Mouse (Mus musculus): Measurements from ENCODE around the gene Slc41a3.

The Slc41a3 gene

GRCm38 (mm10) chr6:90598197-90598596 lies 6.3 kb upstream of the Slc41a3 start:
- no peak for DNase-seq

GRCm38 (mm10) chr6:90600351-90600750 lies 4.2 kb upstream of the Slc41a3 start:
- no peak for DNase-seq

DNA sequence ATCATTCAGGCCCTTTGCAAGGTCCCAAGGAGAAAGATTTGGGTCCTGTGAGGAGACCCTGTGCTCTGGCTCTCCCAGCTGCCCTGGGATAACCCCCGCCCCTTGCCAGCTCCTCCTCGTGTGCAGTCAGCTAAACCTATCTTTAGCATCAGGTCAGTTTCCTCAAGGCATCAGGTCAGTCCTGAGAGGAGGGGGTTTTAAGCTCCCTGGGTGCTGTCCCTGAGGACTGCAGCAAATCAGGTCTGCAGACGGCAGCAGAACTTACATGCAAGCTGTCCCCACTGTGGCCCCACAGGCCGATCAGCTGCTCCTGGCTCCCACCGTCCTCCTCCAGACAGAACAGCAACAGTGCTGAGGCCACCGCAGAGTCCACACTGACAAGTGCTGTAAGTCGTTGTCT lies 2.8 kb upstream of the Slc41a3 start:
- no peak for DNase-seq

GRCm38 (mm10) chr6:90602304-90602703 lies 2.2 kb upstream of the Slc41a3 start:
- no peak for DNase-seq

DNA sequence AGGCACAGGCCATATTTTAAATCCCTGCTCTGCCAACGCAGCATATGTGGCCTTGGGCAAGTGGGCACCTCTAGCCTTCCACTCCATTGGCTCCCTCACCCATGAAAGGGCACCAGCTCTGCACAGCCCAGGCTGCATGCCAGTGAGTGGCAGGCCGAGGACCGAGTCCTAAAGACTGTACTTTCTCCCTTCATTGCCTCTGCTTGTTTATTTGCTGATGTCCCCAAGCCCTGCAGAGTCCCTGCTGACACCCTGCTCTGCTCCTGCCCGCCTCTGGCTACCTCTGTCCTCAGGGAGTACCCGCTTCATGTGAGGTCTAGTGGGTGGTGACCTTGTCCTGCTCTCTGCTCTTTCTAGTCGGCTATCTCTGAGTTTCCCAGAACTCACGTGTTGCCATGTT lies 1.4 kb upstream of the Slc41a3 start:
- DNase-seq = no peak

DNA sequence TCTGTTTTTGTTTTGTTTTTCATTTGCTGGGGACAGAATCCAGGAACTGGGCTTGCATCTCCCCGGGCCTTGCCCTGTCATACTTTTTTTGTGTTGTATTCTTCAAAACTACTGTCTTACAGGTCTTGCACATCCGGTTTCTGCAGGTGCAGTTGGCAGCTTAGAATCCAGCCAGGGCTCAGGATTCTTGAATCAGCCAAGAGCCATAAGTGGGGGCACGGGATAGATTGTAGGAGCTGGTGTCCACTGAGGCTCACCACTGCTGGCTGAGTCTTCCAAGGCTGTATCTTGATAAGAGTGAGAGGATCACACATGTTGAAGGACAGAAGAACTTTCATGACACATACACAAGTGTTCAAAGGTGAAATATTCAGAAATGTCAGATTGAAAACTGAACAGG lies 395 bp upstream of the Slc41a3 start:
- peak; percentile 50 for DNase-seq

GRCm38 (mm10) chr6:90605298-90605665 lies 757 bp downstream of the Slc41a3 start:
- DNase-seq = peak; percentile 38

GRCm38 (mm10) chr6:90606538-90606937 lies 2.0 kb downstream of the Slc41a3 start:
- DNase-seq = peak; percentile 64

- peak; percentile 57 for DNase-seq
Measured at GRCm38 (mm10) chr6:90607196-90607595, 2.7 kb downstream of the Slc41a3 start.

DNA sequence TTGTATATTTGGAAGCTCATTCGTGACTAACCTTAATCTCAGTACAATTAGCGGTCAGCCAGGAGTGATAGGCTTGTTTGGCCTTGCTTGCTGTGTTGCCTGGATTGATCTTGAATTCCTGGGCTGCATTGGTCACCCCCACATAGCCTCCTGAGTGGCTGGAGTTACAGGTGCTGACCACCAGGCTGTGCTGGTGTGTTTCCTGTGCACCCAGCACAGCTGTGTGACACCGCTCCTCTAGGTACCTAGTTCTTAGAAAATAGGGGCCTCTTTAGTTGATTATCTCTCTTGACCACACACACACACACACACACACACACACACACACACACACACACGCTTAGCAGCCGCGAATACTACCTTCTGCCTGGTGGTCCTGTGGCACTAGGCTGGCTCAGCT lies 3.7 kb downstream of the Slc41a3 start:
- DNase-seq = no peak

DNA sequence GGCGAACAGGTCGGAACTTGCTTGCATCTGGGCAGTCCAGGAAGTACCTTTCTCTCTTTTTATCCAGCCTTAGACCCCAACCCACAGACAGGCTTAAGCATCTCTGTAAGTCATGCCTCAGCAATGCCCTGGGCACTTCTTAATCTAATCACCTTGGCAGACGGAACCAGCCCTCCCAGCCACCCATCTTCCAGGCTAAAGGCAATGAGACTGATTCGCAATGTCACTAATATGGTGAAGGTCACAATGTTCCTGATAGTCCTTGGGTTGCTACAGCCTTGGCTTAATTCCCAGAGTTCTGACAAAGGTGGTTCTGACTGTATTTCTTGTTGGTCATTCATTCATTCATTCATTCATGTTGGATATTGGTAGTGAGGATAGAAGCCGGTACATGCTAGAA lies 5.7 kb downstream of the Slc41a3 start:
- no peak for DNase-seq

GRCm38 (mm10) chr6:90613277-90613676 lies 8.8 kb downstream of the Slc41a3 start:
- no peak for DNase-seq

DNA sequence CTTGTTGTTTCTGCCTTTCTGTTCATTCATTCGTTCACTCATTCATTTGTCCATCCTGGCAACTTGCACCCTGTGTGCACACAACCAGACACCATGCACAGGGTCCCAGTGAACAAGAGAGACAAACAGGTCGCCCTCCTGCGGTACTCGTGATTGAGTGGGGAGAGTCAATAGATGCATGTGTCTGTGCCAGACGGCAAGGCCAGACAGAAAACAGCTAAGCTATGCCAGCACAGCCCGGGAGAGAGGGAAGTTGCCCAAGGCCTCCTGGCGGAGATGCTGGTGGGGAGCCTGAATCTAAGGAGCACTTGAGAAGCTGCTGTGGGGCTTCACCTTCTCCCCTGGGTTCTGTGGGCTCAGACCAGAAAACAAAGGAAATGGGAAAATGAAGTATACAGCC lies 10.8 kb downstream of the Slc41a3 start:
- DNase-seq = no peak

DNA sequence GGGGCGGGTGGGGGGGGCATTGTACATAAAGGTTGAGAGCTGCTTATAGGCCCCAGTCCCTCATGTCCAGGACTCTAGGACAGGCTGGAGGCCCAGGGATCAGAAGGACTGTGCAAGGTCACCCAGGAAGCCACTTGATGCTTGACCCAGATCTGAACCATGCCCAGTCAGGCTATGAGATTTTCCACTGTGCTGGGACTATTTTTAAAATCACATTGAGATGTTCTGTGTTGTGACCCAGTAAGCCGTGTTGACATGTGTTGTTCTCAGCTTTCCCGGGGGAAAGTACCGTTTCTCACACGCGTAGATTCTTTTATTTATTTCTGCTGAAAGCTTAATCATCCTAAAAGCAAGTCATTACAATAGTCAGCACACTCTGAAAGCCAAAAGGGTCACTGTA lies 11.5 kb downstream of the Slc41a3 start:
- no peak for DNase-seq

DNA sequence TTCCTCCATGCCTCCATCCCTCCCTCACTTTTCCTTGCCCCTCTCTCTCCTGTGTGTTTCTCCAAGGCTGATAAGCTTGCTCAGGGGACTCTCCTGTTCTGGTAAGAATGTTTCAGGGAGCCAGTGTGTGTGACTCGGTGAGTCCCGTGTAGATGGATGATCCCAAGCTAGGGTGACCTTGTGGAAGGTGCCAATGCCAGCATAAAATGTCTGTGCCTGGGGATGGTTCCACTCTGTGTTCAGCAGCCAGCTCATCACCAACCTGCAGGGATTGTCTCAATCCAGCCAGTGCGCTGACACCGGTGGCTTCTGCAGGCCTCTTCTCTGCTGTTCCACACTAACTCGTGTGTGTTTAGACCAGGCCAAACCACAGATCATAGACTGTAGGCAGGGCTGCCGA lies 12.0 kb downstream of the Slc41a3 start:
- no peak for DNase-seq

- no peak for DNase-seq
Measured at GRCm38 (mm10) chr6:90618274-90618673, 13.7 kb downstream of the Slc41a3 start.

DNA sequence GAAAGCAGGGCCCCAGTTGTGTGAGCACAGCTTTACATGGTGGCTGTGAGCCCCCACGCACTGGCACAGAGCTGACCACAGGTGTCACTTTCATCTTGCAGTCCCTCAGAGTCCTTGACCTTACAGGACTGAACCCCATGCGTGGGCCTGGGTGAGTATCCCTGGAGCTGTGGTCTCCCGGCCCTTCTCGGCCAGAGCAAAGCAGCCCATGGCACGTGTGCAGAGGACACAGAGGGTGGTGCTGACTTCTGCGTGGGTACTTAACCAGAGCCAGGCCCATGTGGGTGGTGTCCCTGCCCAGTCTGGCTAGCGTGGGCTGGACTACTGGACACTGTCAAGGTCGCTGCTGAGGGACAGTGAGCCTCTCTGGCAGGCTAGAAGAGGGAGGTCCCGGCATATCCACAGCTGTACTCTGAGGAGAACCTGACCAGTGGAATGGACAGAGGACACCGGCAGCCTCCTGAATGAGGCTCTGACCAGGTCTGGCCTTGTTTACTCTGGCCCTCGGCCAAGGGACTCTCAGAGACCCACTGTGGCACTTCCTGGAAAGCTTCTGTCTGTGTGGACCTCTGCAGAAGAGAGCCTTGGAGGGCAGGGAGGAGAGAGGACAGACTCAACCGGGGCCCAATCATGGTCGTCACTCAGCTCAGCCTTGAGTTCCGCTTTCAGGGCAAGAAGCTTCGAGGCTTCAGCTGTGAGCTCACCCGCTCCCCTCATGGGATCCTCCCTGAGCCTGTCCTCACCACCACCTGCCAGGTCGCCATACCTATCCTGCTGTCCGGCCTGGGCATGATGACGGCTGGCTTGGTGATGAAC lies 14.5 kb downstream of the Slc41a3 start:
- no peak for DNase-seq

DNA sequence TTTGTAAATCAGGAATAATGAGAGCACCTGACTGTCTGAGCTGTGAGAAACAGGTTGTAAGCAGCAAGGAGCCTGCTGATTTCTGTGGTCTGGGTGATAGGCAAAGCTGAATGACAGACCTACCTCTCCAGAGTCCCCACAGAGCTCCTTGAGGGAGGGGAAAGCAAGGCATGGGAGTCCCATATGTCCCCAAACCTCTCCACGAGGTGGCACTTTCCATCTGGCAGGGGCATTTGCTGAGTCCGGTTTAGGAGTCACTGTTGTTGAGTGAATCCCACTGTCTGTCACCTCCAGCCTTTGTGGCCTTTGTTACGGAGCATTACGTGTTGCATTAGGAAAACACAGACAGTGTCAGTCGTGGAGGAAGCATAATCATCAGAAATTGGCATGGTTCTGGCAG lies 15.4 kb downstream of the Slc41a3 start:
- DNase-seq = no peak

- no peak for DNase-seq
Measured at GRCm38 (mm10) chr6:90620791-90621583, 16.5 kb downstream of the Slc41a3 start.

- DNase-seq = no peak
Measured at GRCm38 (mm10) chr6:90621584-90621890, 17.0 kb downstream of the Slc41a3 start.

GRCm38 (mm10) chr6:90622758-90623455 lies 18.4 kb downstream of the Slc41a3 start:
- no peak for DNase-seq

DNA sequence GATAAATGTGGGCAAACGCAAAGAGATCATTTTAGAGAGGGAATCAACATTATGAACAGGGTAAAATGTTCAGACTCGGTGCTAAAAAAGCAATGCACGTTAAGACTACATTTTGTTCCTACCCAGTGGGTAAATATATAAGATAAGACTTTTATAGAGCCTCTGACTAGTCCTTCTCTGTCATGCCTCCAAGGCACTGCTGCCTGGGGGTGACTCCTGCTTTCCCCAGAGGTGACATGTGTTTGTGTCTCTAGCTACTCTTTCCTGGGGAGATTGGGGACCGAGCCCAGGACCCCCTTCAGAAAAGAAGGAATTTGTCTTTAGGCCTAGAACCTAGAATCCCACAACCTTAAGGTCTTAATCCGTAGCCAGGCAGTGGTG lies 18.9 kb downstream of the Slc41a3 start:
- DNase-seq = no peak

DNA sequence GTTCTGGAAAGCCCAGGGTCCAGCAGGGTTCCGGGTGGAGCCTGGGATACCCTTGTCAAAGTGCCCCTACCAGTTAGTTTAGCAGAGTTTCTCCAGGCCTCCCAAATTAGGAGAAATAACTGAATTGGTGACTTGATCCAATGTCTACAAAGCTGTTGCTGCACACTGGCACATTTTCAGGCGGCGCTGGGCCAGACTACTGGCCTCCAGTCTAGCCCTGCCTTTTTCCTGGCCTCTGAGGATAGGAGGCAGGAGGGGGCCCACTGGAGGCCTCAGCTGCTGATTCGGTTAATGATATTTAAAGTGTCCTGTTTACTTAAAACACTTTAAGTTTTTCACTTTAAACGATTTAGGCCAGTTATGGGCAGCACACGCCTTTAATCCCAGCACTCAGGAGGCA lies 19.7 kb downstream of the Slc41a3 start:
- no peak for DNase-seq

DNA sequence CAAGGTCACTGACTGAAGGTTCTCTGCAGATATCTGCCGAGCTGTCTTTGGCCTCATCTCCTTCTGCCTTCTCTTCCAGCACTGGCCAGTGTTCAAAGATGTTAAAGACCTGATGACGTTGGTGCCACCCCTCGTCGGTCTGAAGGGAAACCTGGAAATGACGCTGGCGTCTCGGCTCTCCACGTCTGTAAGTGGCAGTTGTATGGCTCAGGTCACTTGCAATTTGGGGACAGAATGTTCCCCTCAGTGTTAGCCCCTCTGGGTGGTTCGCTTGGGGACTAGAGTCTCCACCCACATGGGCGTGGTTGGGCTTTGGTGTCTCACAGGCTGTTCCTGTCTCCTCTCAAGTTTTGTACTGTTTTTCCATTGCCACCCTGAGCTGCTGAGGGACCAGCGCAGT lies 20.2 kb downstream of the Slc41a3 start:
- DNase-seq = no peak

Measured in cerebellum, adult 9-11 months (tissue).